Mouse (Mus musculus) stomach, embryonic 15.5 days (tissue): Measurements from ENCODE around the gene Ddah2. TPM values are rescaled to one million over a fixed set of nuclear protein-coding genes. Genes with fewer than 3 reads are reported as not detected.
A peak's percentile ranks its signal among the peaks of the same experiment; 100 is the strongest.

ENCODE experiments used
- ATAC-seq: fragments of 200-750 bp; cut with Nextera tagmentation; 2 replicates; pipeline ENCODE4 v1.8.0; 2017; ENCODE audit warnings: low read depth, moderate number of reproducible peaks, moderate TSS enrichment; ENCODE audit not compliant: insufficient read depth, low FRiP score
- H3K27ac ChIP-seq: fragments of 300-500 bp; sonication (generic); 2 replicates; pipeline ENCODE4 v1.5.1; 2015; ENCODE audit warnings: mild to moderate bottlenecking, inconsistent platforms
- H3K27me3 ChIP-seq: fragments of 300-500 bp; sonication (generic); replicated peaks from 2 replicates; pipeline ENCODE4 v1.6.1; 2015; ENCODE audit warnings: inconsistent platforms
- H3K36me3 ChIP-seq: fragments of 300-500 bp; sonication (generic); 2 replicates; pipeline ENCODE4 v1.6.1; 2015; ENCODE audit warnings: inconsistent platforms
- H3K4me1 ChIP-seq: fragments of 300-500 bp; sonication (generic); 2 replicates; pipeline ENCODE4 v1.6.1; 2015; ENCODE audit warnings: inconsistent platforms
- H3K4me2 ChIP-seq: fragments of 300-500 bp; sonication (generic); 2 replicates; pipeline ENCODE4 v1.6.1; 2015; ENCODE audit warnings: mild to moderate bottlenecking, inconsistent platforms
- H3K4me3 ChIP-seq: fragments of 300-500 bp; sonication (generic); replicated peaks from 2 replicates; pipeline ENCODE4 v1.5.1; 2015; ENCODE audit warnings: inconsistent platforms
- H3K9ac ChIP-seq: fragments of 300-500 bp; sonication (generic); 2 replicates; pipeline ENCODE4 v1.6.1; 2015; ENCODE audit warnings: inconsistent platforms
- H3K9me3 ChIP-seq: fragments of 300-500 bp; sonication (generic); 2 replicates; pipeline ENCODE4 v1.6.1; 2016; ENCODE audit warnings: inconsistent platforms
- WGBS: fragments of 180-500 bp; shearing (Covaris S2); methylation state at CpG from one replicate; pipeline ENCODE4 v1.1.7; 2015; 5-methylcytosine and 5-hydroxymethylcytosine counted together
- polyA plus RNA-seq: library from polyadenylated mRNA; unstranded; fragments of >200 nt; fragmentation: Nextera tagmentation; extraction: Ambion mirVana; gene quantifications from 2 replicates; pipeline ENCODE4 v1.2.1, GENCODE M21; 2015

Ddah2 gene
- polyA plus RNA-seq, 1 experiment from 2014 or later: 210 TPM

DNA sequence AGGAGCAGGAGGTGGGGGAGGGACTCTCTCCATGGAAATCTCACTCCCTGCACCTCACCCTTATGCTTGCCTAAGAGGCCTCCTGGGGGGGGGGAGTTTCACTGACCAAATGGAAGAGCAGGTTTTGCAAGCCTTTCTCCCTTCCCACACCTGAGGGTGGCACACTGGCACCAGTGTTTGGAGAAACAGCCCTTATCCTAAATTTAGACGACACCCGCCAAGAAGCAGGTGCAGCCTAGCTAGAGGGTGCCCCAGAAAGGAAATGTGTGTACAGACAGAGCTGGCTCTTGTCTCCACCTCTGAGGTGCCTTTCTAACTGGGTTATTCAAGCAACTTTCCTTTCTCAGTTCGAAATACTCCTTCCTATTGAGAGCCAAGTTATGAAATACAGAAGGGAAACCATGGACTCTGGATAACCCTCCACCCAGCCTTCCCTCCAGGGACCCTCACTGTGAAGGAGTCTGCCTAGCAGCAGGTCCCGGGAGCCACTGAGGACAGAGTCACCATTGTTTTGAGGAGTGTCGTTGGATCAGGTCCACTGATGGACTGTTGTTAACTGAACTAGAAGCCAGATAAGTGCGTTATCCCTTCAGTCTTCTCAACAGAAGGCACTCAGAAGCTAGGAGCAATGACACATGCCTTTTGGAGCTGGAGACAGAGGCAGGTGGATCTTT, 11.9 kb downstream of the Ddah2 start:
- Histone ChIP-seq H3K9ac (no peak overlapping the region), H3K4me1 (peaks cover under 1% of the 10 kb centered on the region; the same call in 1 of the 2 replicates), H3K27me3 (0 out of 2 replicates have a peak, but pooled peaks cover 6% of the 10 kb centered on the region), H3K9me3 (no peaks in the 10 kb centered on the region), H3K36me3 (no peaks in the 10 kb centered on the region), H3K4me2 (no peak overlapping the region), H3K4me3 (no peak overlapping the region), H3K27ac (peak overlapping the region; percentile 52; the same call in 1 of the 2 replicates)
- peak; percentile 44; the same call in 1 of the 2 replicates for ATAC-seq
- 35% methylated on average over 6 of the region's 6 CpGs for WGBS

DNA sequence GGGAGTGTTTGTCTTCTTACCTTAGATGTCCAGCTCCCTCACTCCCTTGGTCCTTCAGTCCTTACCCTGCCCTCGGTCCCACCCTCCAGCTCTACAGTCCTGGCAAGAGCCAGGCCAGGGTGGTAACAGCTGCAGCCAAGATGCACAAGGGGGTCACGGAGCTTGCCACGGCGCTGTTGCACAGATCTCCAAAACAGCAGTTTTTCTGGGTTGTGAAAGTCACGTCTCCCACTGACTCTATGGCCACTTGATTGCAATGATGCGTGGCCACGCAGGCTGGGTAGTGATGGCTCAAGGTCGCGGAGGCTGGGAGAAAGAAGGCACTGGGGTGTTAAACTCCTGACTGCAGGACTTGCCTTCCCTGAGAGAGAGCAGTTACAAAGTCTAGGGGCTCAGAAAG, 12.6 kb downstream of the Ddah2 start:
- H3K4me2 ChIP-seq: no peak overlapping the region
- 72% methylated on average over 9 of the region's 9 CpGs for WGBS
- H3K9me3 ChIP-seq: no peaks in the 10 kb centered on the region
- H3K4me1 ChIP-seq: 0 out of 2 replicates have a peak, but pooled peaks cover 2% of the 10 kb centered on the region
- no peak overlapping the region for H3K4me3 ChIP-seq
- 0 out of 2 replicates have a peak, but pooled peaks cover 5% of the 10 kb centered on the region for H3K27me3 ChIP-seq
- ATAC-seq: no peak
- no peak overlapping the region for H3K27ac ChIP-seq
- no peak overlapping the region for H3K9ac ChIP-seq
- no peaks in the 10 kb centered on the region for H3K36me3 ChIP-seq

DNA sequence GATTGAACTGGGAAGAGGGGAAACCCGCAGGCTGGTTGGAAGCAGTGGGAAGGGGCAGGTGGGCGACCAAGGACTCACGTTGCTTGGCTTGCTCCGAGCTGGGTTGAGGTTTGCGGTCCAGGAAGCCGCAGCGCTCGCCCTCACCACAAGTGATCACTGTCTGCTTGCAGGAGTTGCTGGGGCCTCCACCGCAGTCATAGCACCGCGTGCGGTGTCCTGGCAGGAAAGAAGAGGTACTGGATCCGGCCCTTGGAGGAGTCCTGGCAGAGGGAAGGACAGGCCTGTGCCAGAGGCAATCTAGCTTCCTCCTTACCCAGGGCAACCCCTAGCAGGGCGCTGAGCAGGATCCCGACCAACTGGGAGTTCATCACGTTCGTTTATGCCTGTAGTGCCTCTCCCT, 15.3 kb downstream of the Ddah2 start:
- Histone ChIP-seq H3K27ac (no peak overlapping the region), H3K4me2 (no peak overlapping the region)

DNA sequence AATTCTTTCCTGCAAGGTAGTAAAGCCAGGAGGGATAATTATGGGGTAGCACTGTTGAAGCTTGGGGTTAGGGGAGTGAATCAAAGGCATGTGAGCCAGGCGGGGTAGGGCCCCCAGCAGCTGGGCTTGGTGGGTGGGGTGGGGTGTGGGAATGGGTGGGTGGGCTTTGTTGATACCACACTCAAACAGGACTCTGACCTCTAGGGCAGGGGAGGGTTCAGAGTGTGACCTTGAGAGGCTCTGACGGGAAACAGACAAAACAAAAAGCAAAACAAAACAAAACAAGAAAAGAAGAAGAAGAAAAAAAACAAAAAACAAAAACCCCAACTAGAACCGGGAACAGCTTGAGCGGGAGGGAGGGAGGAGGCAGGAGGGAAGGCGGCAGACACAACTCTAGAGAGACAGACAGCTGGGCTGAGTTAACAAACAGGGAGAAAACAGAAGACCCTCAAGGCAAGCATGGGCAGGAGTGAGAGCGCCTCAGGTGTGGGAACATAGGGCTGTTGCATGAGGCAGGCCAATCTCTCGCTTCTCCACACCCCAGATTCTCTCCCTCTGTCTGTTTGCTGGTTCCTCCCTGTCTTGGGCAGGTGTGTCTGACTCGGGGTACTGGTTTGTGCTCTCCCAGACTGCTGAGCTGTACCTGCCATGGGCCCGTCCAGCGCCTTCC, 17.8 kb downstream of the Ddah2 start, which contains the start of gene Ly6g6e:
Ly6g6e (plus strand) TSS at position 396 of the 670 bp plus-strand sequence.
- Histone ChIP-seq H3K4me3 (peak within 1 kb of the TSS; percentile 32), H3K36me3 (no peaks in the 10 kb centered on the region), H3K4me2 (peak within 1 kb of the TSS; percentile 55), H3K9me3 (no peaks in the 10 kb centered on the region), H3K9ac (no peak within 1 kb of the TSS), H3K4me1 (peaks cover 10% of the 10 kb centered on the region), H3K27ac (peak within 1 kb of the TSS; percentile 68), H3K27me3 (no peaks in the 10 kb centered on the region)
- 30% methylated on average over 10 of the region's 10 CpGs for WGBS
- ATAC-seq: no peak

More for the DNA sequence above, 15.3 kb downstream of the Ddah2 start:
- WGBS: 46% methylated on average over 17 of the region's 17 CpGs
- Histone ChIP-seq H3K27me3 (no peaks in the 10 kb centered on the region), H3K36me3 (no peaks in the 10 kb centered on the region), H3K4me1 (peaks cover 7% of the 10 kb centered on the region), H3K4me3 (no peak overlapping the region), H3K9me3 (no peaks in the 10 kb centered on the region), H3K9ac (no peak overlapping the region)
- ATAC-seq: no peak

DNA sequence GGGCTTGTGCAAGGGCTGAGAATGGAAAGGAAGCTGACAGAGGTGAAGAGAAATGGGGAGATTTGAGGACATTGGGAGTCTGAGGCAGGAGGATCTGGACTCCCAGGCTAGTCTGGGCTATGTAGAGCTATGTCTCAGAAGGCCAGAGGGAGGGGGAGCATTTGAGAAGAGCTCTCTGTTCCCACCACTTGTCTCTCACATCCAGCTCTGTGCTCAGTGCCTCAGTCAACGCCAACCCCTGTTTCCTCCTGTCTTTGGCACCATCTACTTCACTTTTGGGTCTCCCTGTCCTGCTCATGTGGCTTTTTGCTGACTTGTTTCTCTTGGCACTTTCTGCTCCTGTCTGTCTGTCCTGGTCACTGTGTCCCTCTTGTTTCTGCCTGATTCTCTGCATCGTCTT, 18.4 kb downstream of the Ddah2 start:
- Histone ChIP-seq H3K27ac (peak overlapping the region; percentile 68), H3K4me2 (peak overlapping the region; percentile 55), H3K27me3 (no peaks in the 10 kb centered on the region), H3K36me3 (no peaks in the 10 kb centered on the region), H3K9me3 (no peaks in the 10 kb centered on the region), H3K4me1 (peaks cover 10% of the 10 kb centered on the region), H3K4me3 (peak overlapping the region; percentile 32), H3K9ac (no peak overlapping the region)
- WGBS: 46% methylated on average over 2 of the region's 2 CpGs
- ATAC-seq: no peak

DNA sequence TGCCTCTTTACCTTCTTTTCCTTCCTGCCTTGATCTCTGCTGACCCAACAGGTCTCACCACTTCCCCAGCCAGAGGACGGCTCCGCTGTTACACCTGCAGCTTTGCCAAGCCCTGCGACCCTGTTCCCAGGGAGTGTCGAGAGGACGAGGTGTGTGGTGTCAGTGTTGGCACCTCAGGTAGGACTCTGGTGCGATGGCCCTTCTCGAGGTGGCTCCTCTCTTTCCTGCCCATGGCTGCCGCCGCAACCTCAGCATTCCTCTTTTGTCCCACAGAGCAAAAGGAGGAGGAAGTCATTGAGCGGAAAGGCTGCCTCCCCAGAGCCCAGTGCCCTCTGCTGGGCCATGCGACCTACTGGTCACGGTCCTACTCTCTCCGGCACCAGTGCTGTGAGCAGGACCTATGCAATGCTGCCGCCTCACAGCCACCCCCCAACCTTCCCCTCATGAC, 19.0 kb downstream of the Ddah2 start, which contains the start of gene Ly6g6d:
Ly6g6d (minus strand) TSS at position 280 of the 448 bp plus-strand sequence.
- peak within 1 kb of the TSS; percentile 68 for H3K27ac ChIP-seq
- H3K9me3 ChIP-seq: no peaks in the 10 kb centered on the region
- H3K36me3 ChIP-seq: no peaks in the 10 kb centered on the region
- H3K4me1 ChIP-seq: peaks cover 10% of the 10 kb centered on the region
- WGBS: 11% methylated on average over 14 of the region's 14 CpGs
- no peak within 1 kb of the TSS for H3K9ac ChIP-seq
- H3K4me3 ChIP-seq: peak within 1 kb of the TSS; percentile 32
- no peaks in the 10 kb centered on the region for H3K27me3 ChIP-seq
- ATAC-seq: peak; percentile 49
- H3K4me2 ChIP-seq: peak within 1 kb of the TSS; percentile 55

DNA sequence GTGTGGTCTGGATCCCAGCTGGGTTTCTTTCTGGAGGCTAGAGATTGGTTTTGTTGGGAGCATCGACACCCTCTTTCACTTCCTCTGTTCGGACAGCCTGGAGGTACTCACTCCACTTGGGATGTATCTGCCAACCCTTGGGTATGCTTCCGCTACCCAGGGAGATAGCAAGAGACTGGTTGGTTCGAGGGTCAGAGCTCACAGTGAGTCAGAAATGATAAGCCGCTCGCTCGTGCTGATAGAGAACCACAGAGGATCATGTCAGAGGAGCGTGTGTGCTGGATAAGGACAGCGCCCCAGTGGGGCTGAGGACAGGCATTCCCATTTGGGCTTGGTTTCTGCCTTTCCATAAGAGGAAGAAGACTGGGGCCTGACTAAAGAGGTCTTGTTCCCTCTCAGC, 20.9 kb downstream of the Ddah2 start:
- Histone ChIP-seq H3K9ac (no peak overlapping the region), H3K27me3 (no peaks in the 10 kb centered on the region), H3K4me3 (no peak overlapping the region), H3K27ac (peak overlapping the region; percentile 18; the same call in 1 of the 2 replicates), H3K9me3 (no peaks in the 10 kb centered on the region), H3K4me1 (peaks cover 10% of the 10 kb centered on the region), H3K4me2 (0 out of 2 replicates have a peak overlapping the region, but pooled peaks have one; percentile 8), H3K36me3 (no peaks in the 10 kb centered on the region)
- ATAC-seq: peak; percentile 83
- 47% methylated on average over 9 of the region's 9 CpGs for WGBS

DNA sequence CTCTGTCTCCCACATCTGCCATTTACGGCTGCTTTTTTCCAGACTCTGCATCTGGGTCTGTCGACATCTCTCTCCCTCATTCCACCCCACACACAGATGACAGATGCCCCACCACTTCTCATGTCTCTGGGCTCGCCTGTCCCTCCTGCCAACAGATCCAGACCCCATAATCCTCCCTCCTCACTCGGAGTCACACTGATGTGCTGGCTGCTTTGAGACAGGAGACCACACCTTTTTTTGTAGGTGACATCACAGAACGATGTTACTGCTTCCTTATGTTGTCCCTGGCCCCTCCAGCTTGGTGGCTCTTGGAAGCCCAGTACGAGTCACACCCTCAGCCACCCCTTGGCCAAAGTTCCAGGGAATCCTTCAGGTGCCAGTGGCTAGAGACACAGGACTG, 21.4 kb downstream of the Ddah2 start:
- Histone ChIP-seq H3K36me3 (no peaks in the 10 kb centered on the region), H3K9ac (no peak overlapping the region), H3K27ac (peak overlapping the region; percentile 18; the same call in 1 of the 2 replicates), H3K27me3 (no peaks in the 10 kb centered on the region), H3K4me2 (0 out of 2 replicates have a peak overlapping the region, but pooled peaks have one; percentile 8), H3K4me3 (no peak overlapping the region), H3K9me3 (no peaks in the 10 kb centered on the region), H3K4me1 (peaks cover 10% of the 10 kb centered on the region)
- WGBS: 45% methylated on average over 6 of the region's 6 CpGs
- ATAC-seq: no peak

DNA sequence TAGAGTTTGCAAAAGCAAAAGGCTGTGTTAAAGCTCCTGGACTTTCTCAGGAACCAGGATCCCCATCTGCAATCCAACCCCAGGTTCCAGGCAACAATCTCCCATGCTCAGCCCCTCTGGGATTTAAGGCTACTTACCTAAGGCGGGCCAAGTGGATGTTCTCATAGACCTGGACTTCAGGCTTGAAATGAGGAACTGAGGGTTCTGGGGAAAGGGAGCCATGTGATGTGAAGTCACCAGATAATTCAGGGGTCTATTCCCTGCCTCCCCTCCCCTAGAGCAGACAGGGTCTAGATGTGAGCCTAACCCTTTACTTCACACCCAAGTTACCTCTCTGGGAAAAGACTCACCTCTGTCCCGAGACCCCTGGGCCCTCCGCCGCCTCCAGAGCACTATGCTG, 21.9 kb downstream of the Ddah2 start:
- Histone ChIP-seq H3K4me3 (no peak overlapping the region), H3K9ac (no peak overlapping the region), H3K4me2 (no peak overlapping the region), H3K27ac (no peak overlapping the region), H3K9me3 (no peaks in the 10 kb centered on the region), H3K27me3 (no peaks in the 10 kb centered on the region), H3K36me3 (no peaks in the 10 kb centered on the region), H3K4me1 (peaks cover 10% of the 10 kb centered on the region)
- no peak for ATAC-seq
- WGBS: 82% methylated on average over 4 of the region's 4 CpGs

DNA sequence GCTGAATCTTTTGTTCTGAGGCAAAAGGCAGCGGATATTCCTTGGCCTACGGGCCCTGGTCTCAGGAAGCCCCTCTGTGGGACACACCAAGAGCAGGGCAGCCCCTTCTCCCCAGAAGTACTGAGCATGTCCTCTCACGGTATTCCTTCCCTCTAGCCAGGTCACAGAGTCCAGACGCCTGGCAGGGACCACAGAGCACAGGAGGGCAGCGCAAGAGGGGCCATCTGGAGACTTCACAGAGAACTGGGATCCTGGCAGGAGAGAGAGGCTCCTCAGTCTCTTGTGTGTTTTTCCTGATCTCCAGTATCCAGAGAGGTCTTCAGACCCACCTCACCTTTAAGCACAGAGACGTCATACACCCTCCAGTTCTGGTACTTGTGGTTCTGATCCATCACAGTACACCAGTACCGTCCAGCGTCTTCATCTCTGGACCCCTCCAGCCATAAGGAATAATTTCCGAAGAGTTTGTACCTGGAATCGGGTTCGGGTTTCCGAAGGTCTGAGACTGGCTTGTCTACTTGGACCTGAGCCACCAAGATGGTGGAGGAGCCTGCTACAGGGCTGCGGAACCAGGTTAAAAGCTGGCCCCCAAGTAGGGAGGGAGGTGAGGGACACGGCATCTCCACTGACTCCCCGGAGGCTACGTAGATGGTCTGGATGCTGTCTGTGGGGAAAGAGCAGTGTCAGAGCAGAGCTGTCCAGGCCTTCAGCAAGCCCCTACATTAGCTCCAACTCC, 24.2 kb downstream of the Ddah2 start:
- Histone ChIP-seq H3K4me3 (no peak overlapping the region), H3K36me3 (no peaks in the 10 kb centered on the region), H3K4me1 (0 out of 2 replicates have a peak, but pooled peaks cover 3% of the 10 kb centered on the region), H3K27me3 (no peaks in the 10 kb centered on the region), H3K9ac (no peak overlapping the region), H3K27ac (no peak overlapping the region), H3K4me2 (no peak overlapping the region), H3K9me3 (no peaks in the 10 kb centered on the region)
- no peak for ATAC-seq
- 81% methylated on average over 16 of the region's 16 CpGs for WGBS

DNA sequence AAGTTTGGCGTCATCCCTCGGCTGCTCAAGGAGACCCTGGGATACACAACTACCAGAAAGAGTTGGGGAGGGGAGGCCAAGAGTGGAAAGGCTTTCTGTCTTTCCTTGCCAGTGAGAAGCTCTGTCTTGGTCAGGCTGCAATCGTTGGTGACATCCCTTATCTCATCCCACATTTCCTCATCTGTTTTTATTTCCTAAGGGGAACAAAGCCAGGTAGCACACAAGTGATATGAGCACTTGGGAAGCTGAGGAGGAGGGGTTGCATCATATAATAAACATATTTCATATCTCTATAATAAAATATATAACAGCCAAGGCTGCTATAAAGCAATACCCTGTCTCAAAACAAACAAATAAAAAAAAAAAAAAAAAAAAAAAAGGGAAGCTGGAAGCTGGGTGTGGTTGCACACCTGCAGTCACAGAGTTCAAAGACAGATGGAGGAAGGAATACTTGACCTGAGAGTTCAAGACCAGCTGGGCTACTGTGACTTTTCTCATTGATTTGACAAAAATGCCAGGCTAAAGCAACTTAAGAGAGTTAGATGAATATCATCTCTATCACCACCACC, 25.2 kb downstream of the Ddah2 start:
- Histone ChIP-seq H3K4me1 (0 out of 2 replicates have a peak, but pooled peaks cover 3% of the 10 kb centered on the region), H3K4me2 (no peak overlapping the region), H3K4me3 (no peak overlapping the region), H3K36me3 (no peaks in the 10 kb centered on the region), H3K27me3 (no peaks in the 10 kb centered on the region), H3K27ac (no peak overlapping the region), H3K9ac (no peak overlapping the region), H3K9me3 (no peaks in the 10 kb centered on the region)
- ATAC-seq: no peak
- 75% methylated on average over 3 of the region's 3 CpGs for WGBS
